Mouse (Mus musculus): ENCODE results near the gene Nat8f1. TPM values are rescaled to one million over a fixed set of nuclear protein-coding genes. Genes with fewer than 3 reads are reported as not detected.
"Not testable (repeated sequence)": the region's sequence is repeated elsewhere in the genome, so short reads cannot be mapped to it uniquely, and the experiment has no call there.

Nat8f1 gene
- polyA plus RNA-seq, 1 experiment = 11.6 TPM

GRCm38 (mm10) chr6:85867726-85868690, 47.5 kb downstream of the Nat8f1 start:
- Histone ChIP-seq H3K27ac (replicated peaks; ENCODE audit: low read depth, low read length) (no peak overlapping the region), H3K4me1 (ENCODE audit: control insufficient read depth, insufficient read depth, insufficient read length, low read length) (no peaks in the 10 kb centered on the region), H3K4me3 (ENCODE audit: insufficient read depth, low read depth, low read length) (no peak overlapping the region)

GRCm38 (mm10) chr6:85866995-85867394, 48.5 kb downstream of the Nat8f1 start:
- H3K4me3 ChIP-seq (ENCODE audit: insufficient read depth, low read depth, low read length); H3K4me1 ChIP-seq (ENCODE audit: control insufficient read depth, insufficient read depth, insufficient read length, low read length); H3K27ac ChIP-seq (replicated peaks; ENCODE audit: low read depth, low read length): not testable (repeated sequence)

- not testable (repeated sequence) for H3K4me1 ChIP-seq (ENCODE audit: control insufficient read depth, insufficient read depth, insufficient read length, low read length); H3K27ac ChIP-seq (replicated peaks; ENCODE audit: low read depth, low read length); H3K4me3 ChIP-seq (ENCODE audit: insufficient read depth, low read depth, low read length)
Measured at GRCm38 (mm10) chr6:85866166-85866565, 49.3 kb downstream of the Nat8f1 start.

GRCm38 (mm10) chr6:85864900-85865639, 50.4 kb downstream of the Nat8f1 start:
- not testable (repeated sequence) for H3K4me1 ChIP-seq (ENCODE audit: control insufficient read depth, insufficient read depth, insufficient read length, low read length); H3K27ac ChIP-seq (replicated peaks; ENCODE audit: low read depth, low read length); H3K4me3 ChIP-seq (ENCODE audit: insufficient read depth, low read depth, low read length)

- H3K27ac ChIP-seq (replicated peaks; ENCODE audit: low read depth, low read length) = no peak overlapping the region
- H3K4me3 ChIP-seq (ENCODE audit: insufficient read depth, low read depth, low read length) = no peak overlapping the region
- H3K4me1 ChIP-seq (ENCODE audit: control insufficient read depth, insufficient read depth, insufficient read length, low read length) = no peaks in the 10 kb centered on the region
Measured at GRCm38 (mm10) chr6:85863840-85864239, 51.6 kb downstream of the Nat8f1 start.

- Histone ChIP-seq H3K27ac (replicated peaks; ENCODE audit: low read depth, low read length) (no peak overlapping the region), H3K4me3 (ENCODE audit: insufficient read depth, low read depth, low read length) (no peak overlapping the region)
Measured at GRCm38 (mm10) chr6:85863136-85863535, 52.4 kb downstream of the Nat8f1 start.

GRCm38 (mm10) chr6:85862565-85862964, 52.9 kb downstream of the Nat8f1 start:
- Histone ChIP-seq H3K4me1 (ENCODE audit: control insufficient read depth, insufficient read depth, insufficient read length, low read length) (no peaks in the 10 kb centered on the region), H3K27ac (replicated peaks; ENCODE audit: low read depth, low read length) (no peak overlapping the region), H3K4me3 (ENCODE audit: insufficient read depth, low read depth, low read length) (no peak overlapping the region)

More at GRCm38 (mm10) chr6:85863136-85863535, 52.4 kb downstream of the Nat8f1 start:
- no peaks in the 10 kb centered on the region for H3K4me1 ChIP-seq (ENCODE audit: control insufficient read depth, insufficient read depth, insufficient read length, low read length)

- H3K4me3 ChIP-seq (ENCODE audit: insufficient read depth, low read depth, low read length) = no peak overlapping the region
- no peaks in the 10 kb centered on the region for H3K4me1 ChIP-seq (ENCODE audit: control insufficient read depth, insufficient read depth, insufficient read length, low read length)
- H3K27ac ChIP-seq (replicated peaks; ENCODE audit: low read depth, low read length) = no peak overlapping the region
Measured at GRCm38 (mm10) chr6:85861247-85861646, 54.2 kb downstream of the Nat8f1 start.

Other genes starting within 250 kb of the Nat8f1 start
- not detected in 2 replicates for gene Nat8f7, start 202.5 kb downstream of the Nat8f1 start, polyA plus RNA-seq (2012; ENCODE audit: insufficient read depth, insufficient read length, missing spikeins)
- gene Nat8f3, start 149.9 kb downstream of the Nat8f1 start, polyA plus RNA-seq (2012; ENCODE audit: insufficient read depth, insufficient read length, missing spikeins) = 0.67 TPM in 1 of 2 replicates, not detected in the other
- gene Nat8f6, start 94.7 kb downstream of the Nat8f1 start, polyA plus RNA-seq (2012; ENCODE audit: insufficient read depth, insufficient read length, missing spikeins) = not detected in 2 replicates
- not detected in 2 replicates for gene Nat8f5, start 94.7 kb downstream of the Nat8f1 start, polyA plus RNA-seq (2012; ENCODE audit: insufficient read depth, insufficient read length, missing spikeins)
- not detected in 2 replicates for gene Nat8, start 83.6 kb downstream of the Nat8f1 start, polyA plus RNA-seq (2012; ENCODE audit: insufficient read depth, insufficient read length, missing spikeins)
- gene Nat8f2, start 46.5 kb downstream of the Nat8f1 start, polyA plus RNA-seq (2012; ENCODE audit: insufficient read depth, insufficient read length, missing spikeins) = not detected in 2 replicates
- 0.55 and 0.75 TPM in 2 replicates for gene Nat8f4, start 10.8 kb downstream of the Nat8f1 start, polyA plus RNA-seq (2012; ENCODE audit: insufficient read depth, insufficient read length, missing spikeins)
- gene Tprkb, start 3.8 kb downstream of the Nat8f1 start, polyA plus RNA-seq (2012; ENCODE audit: insufficient read depth, insufficient read length, missing spikeins) = 10.1 and 19.7 TPM in 2 replicates
- gene Dusp11, start 46.0 kb upstream of the Nat8f1 start, polyA plus RNA-seq (2012; ENCODE audit: insufficient read depth, insufficient read length, missing spikeins) = 31.9 and 39.0 TPM in 2 replicates
- not detected in 2 replicates for gene Figla, start 100.5 kb upstream of the Nat8f1 start, polyA plus RNA-seq (2012; ENCODE audit: insufficient read depth, insufficient read length, missing spikeins)
- gene Add2, start 113.0 kb upstream of the Nat8f1 start, polyA plus RNA-seq (2012; ENCODE audit: insufficient read depth, insufficient read length, missing spikeins) = not detected in 2 replicates